Mouse (Mus musculus) CH12.LX (cell line): ENCODE results near the gene Pcbp2. TPM values are rescaled to one million over a fixed set of nuclear protein-coding genes. Genes with fewer than 3 reads are reported as not detected.
A peak's percentile ranks its signal among the peaks of the same experiment; 100 is the strongest.

ENCODE experiments used
- DNase-seq: peaks from one replicate; pipeline ENCODE4 v3.0.0-alpha.2; 2013; ENCODE audit errors: extremely low read depth
- H3K27ac ChIP-seq: 2 replicates; pipeline ENCODE4 v1.5.1; 2012; ENCODE audit warnings: low read depth, mild to moderate bottlenecking, control low read depth, moderate library complexity; ENCODE audit not compliant: insufficient read depth
- H3K27me3 ChIP-seq: replicated peaks from 2 replicates; pipeline ENCODE3; 2012; ENCODE audit warnings: inconsistent platforms
- H3K36me3 ChIP-seq, 2 experiments: replicated peaks in 1 of 2; 2 replicates each; pipeline versions ENCODE3 to v1.6.1; 2012; ENCODE audit warnings: inconsistent platforms in 1 of 2, low read length in 1 of 2, mild to moderate bottlenecking in 1 of 2, mixed read lengths in 1 of 2, moderate library complexity in 1 of 2; ENCODE audit not compliant: control insufficient read depth in 1 of 2, insufficient read depth in 1 of 2
- H3K4me1 ChIP-seq, 2 experiments: 2 replicates each; pipeline ENCODE4 v1.6.1; 2012; ENCODE audit warnings: inconsistent platforms in 1 of 2, moderate library complexity in 1 of 2; ENCODE audit not compliant: insufficient read depth in 2 of 2, control insufficient read depth in 1 of 2
- H3K4me2 ChIP-seq: 2 replicates; pipeline ENCODE4 v1.6.1; 2012; ENCODE audit warnings: low read depth, mild to moderate bottlenecking, control low read depth; ENCODE audit not compliant: poor library complexity, insufficient read depth, severe bottlenecking
- H3K4me3 ChIP-seq, 3 experiments: fragments of 150-350 bp in 1 of 3; sonication (generic) in 1 of 3; replicated peaks in 1 of 3; 2 replicates each; pipeline versions ENCODE3 to v1.5.1; 2011 to 2012; ENCODE audit warnings: low read depth in 2 of 3, low read length in 2 of 3, mild to moderate bottlenecking in 2 of 3, moderate library complexity in 2 of 3, control low read depth in 1 of 3, improper control_type of control experiment in 1 of 3, inconsistent platforms in 1 of 3, mixed read lengths in 1 of 3; ENCODE audit not compliant: poor library complexity in 1 of 3
- H3K79me2 ChIP-seq: replicated peaks from 2 replicates; pipeline ENCODE4 v1.6.1; 2012; ENCODE audit warnings: mild to moderate bottlenecking, moderate library complexity; ENCODE audit not compliant: control insufficient read depth, poor library complexity, insufficient read depth, severe bottlenecking; ENCODE audit errors: extremely low read depth
- H3K9ac ChIP-seq: 2 replicates; pipeline ENCODE4 v1.6.1; 2012; ENCODE audit warnings: low read depth, mild to moderate bottlenecking, control low read depth, moderate library complexity; ENCODE audit not compliant: insufficient read depth
- H3K9me3 ChIP-seq: replicated peaks from 2 replicates; pipeline ENCODE3; 2012; ENCODE audit warnings: low read length, inconsistent platforms, mixed read lengths
- BHLHE40 ChIP-seq: IDR thresholded peaks from 2 replicates; pipeline ENCODE4 v1.6.1; 2011; ENCODE audit warnings: mild to moderate bottlenecking, low read depth, low read length, improper control_type of control experiment
- CHD1 ChIP-seq: IDR thresholded peaks from 2 replicates; pipeline ENCODE4 v1.6.1; 2012; ENCODE audit warnings: low read depth, low read length, improper control_type of control experiment, inconsistent platforms
- CHD2 ChIP-seq: IDR thresholded peaks from 2 replicates; pipeline ENCODE4 v1.6.1; 2011; ENCODE audit warnings: low read length, improper control_type of control experiment
- CTCF ChIP-seq, 2 experiments: IDR thresholded peaks in 1 of 2; conservative IDR thresholded peaks in 1 of 2; 2 replicates each; pipeline ENCODE4 v1.5.1; 2011 to 2012; ENCODE audit warnings: low read depth in 2 of 2, low read length in 2 of 2, improper control_type of control experiment in 1 of 2, inconsistent platforms in 1 of 2, mild to moderate bottlenecking in 1 of 2, moderate library complexity in 1 of 2
- E2F4 ChIP-seq: IDR thresholded peaks from 2 replicates; pipeline ENCODE4 v1.6.1; 2011; ENCODE audit warnings: low read depth, low read length, improper control_type of control experiment; ENCODE audit not compliant: insufficient replicate concordance
- ELF1 ChIP-seq: IDR thresholded peaks from 2 replicates; pipeline ENCODE4 v1.6.1; 2014; ENCODE audit warnings: low read depth, mild to moderate bottlenecking, inconsistent platforms, low read length, improper control_type of control experiment
- EP300 ChIP-seq: IDR thresholded peaks from 2 replicates; pipeline ENCODE4 v1.6.1; 2011; ENCODE audit warnings: low read length, improper control_type of control experiment
- ETS1 ChIP-seq: conservative IDR thresholded peaks from 2 replicates; pipeline ENCODE4 v1.6.1; 2012; ENCODE audit warnings: low read depth, mild to moderate bottlenecking, inconsistent platforms, low read length, improper control_type of control experiment, moderate library complexity
- IRF4 ChIP-seq: IDR thresholded peaks from 2 replicates; pipeline ENCODE4 v1.6.1; 2014; ENCODE audit warnings: low read depth, mild to moderate bottlenecking, inconsistent platforms, low read length, improper control_type of control experiment
- JUN ChIP-seq: IDR thresholded peaks from 2 replicates; pipeline ENCODE4 v1.6.1; 2011; ENCODE audit warnings: low read depth, mild to moderate bottlenecking, low read length, improper control_type of control experiment, moderate library complexity; ENCODE audit not compliant: insufficient read depth
- JUND ChIP-seq: conservative IDR thresholded peaks from 2 replicates; pipeline ENCODE4 v1.6.1; 2011; ENCODE audit warnings: low read depth, low read length, improper control_type of control experiment
- KAT2A ChIP-seq: IDR thresholded peaks from 2 replicates; pipeline ENCODE4 v1.6.1; 2012; ENCODE audit warnings: low read length, improper control_type of control experiment, inconsistent platforms; ENCODE audit not compliant: insufficient replicate concordance
- MAX ChIP-seq: IDR thresholded peaks from 2 replicates; pipeline ENCODE4 v1.6.1; 2011; ENCODE audit warnings: low read length, improper control_type of control experiment
- MAZ ChIP-seq: IDR thresholded peaks from 2 replicates; pipeline ENCODE4 v1.6.1; 2012; ENCODE audit warnings: low read depth, mild to moderate bottlenecking, inconsistent platforms, low read length, improper control_type of control experiment, moderate library complexity
- MEF2A ChIP-seq: IDR thresholded peaks from 2 replicates; pipeline ENCODE4 v1.6.1; 2014; ENCODE audit warnings: low read depth, mild to moderate bottlenecking, inconsistent platforms, low read length, improper control_type of control experiment, borderline replicate concordance
- NELFE ChIP-seq: IDR thresholded peaks from 2 replicates; pipeline ENCODE4 v1.6.1; 2011; ENCODE audit warnings: low read depth, low read length, improper control_type of control experiment
- NRF1 ChIP-seq: IDR thresholded peaks from 2 replicates; pipeline ENCODE4 v1.6.1; 2014; ENCODE audit warnings: low read depth, mild to moderate bottlenecking, inconsistent platforms, low read length, improper control_type of control experiment, moderate library complexity
- POLR2AphosphoS2 ChIP-seq: IDR thresholded peaks from 2 replicates; pipeline ENCODE4 v1.6.1; 2011; ENCODE audit warnings: low read depth, low read length, improper control_type of control experiment
- SIN3A ChIP-seq: IDR thresholded peaks from 2 replicates; pipeline ENCODE4 v1.6.1; 2012; ENCODE audit warnings: low read length, improper control_type of control experiment, inconsistent platforms
- TCF12 ChIP-seq: IDR thresholded peaks from 2 replicates; pipeline ENCODE4 v1.6.1; 2014; ENCODE audit warnings: low read depth, mild to moderate bottlenecking, inconsistent platforms, low read length, improper control_type of control experiment
- UBTF ChIP-seq: IDR thresholded peaks from 2 replicates; pipeline ENCODE4 v1.6.1; 2012; ENCODE audit warnings: low read depth, mild to moderate bottlenecking, inconsistent platforms, low read length, improper control_type of control experiment, moderate library complexity
- USF1 ChIP-seq: IDR thresholded peaks from 2 replicates; pipeline ENCODE4 v1.6.1; 2014; ENCODE audit warnings: low read depth, mild to moderate bottlenecking, inconsistent platforms, low read length, improper control_type of control experiment
- ZC3H11A ChIP-seq: IDR thresholded peaks from 2 replicates; pipeline ENCODE4 v1.6.1; 2012; ENCODE audit warnings: low read depth, mild to moderate bottlenecking, inconsistent platforms, low read length, improper control_type of control experiment
- ZMIZ1 ChIP-seq: IDR thresholded peaks from 2 replicates; pipeline ENCODE4 v1.6.1; 2012; ENCODE audit warnings: low read depth, mild to moderate bottlenecking, inconsistent platforms, low read length, improper control_type of control experiment
- ZNF384 ChIP-seq: IDR thresholded peaks from 2 replicates; pipeline ENCODE4 v1.6.1; 2012; ENCODE audit warnings: low read depth, low read length, improper control_type of control experiment, inconsistent platforms
- dilution Hi-C: fragments of 300-500 bp; cut with MboI; formaldehyde crosslinking; loops from 2 replicates; pipeline ENCODE4 v1.14.3; 2020; ENCODE audit warnings: low sequenced_read_pairs; ENCODE audit not compliant: extremely low pct_unique_long_range_greater_than_20kb, extremely low pct_ligation_motif_present
- in situ Hi-C: fragments of 300-500 bp; cut with MboI; formaldehyde crosslinking; loops from 3 replicates; pipeline ENCODE4 v1.14.3; 2019; ENCODE audit warnings: low sequenced_read_pairs, low pct_ligation_motif_present, low pct_unique_long_range_greater_than_20kb, mixed read lengths
- polyA plus RNA-seq: library from polyadenylated mRNA; unstranded; fragments of >175 nt; gene quantifications from 2 replicates; pipeline ENCODE4 v1.2.1, GENCODE M21; 2012; ENCODE audit warnings: low read depth; ENCODE audit not compliant: insufficient read length
- total RNA-seq, 2 experiments: library from RNA; depleted of rRNA; stranded (reverse); fragments of 300-350 nt in 1 of 2; fragments of >200 nt in 1 of 2; gene quantifications; 2 replicates each; pipeline ENCODE4 v1.2.3; 2012 to 2014

Gene Pcbp2
- total and polyA plus RNA-seq, 3 experiments = 281 to 1,545 (median 379) TPM

- Histone ChIP-seq H3K27ac (no peak overlapping the region), H3K4me2 (no peak overlapping the region), H3K27me3 (no peaks in the 10 kb centered on the region), H3K9me3 (no peaks in the 10 kb centered on the region), H3K4me3 (no peak overlapping the region), H3K4me1 (peaks cover 21 to 42% of the 10 kb centered on the region in 2 experiments), H3K9ac (no peak overlapping the region), H3K36me3 (peaks cover 19 to 35% of the 10 kb centered on the region in 2 experiments), H3K79me2 (no peaks in the 10 kb centered on the region)
- DNase-seq = no peak
- dilution Hi-C loops (no loop called here), in situ Hi-C loops (no loop called here)
- peak; percentile 5; the same call in 1 of the 2 replicates for TF ChIP-seq POLR2AphosphoS2
- TF ChIP-seq MAZ = no peak
- TF ChIP-seq NRF1 = no peak
- TF ChIP-seq CHD2 = no peak
- TF ChIP-seq E2F4 = no peak
- TF ChIP-seq ZNF384 = no peak
- no peak for TF ChIP-seq ZC3H11A
- TF ChIP-seq MEF2A = no peak
These were observed 38.0 kb downstream of the Pcbp2 start for GRCm38 (mm10) chr15:102508336-102508735.

- Histone ChIP-seq H3K27me3 (no peaks in the 10 kb centered on the region), H3K4me2 (peak overlapping the region; percentile 94), H3K9ac (peak overlapping the region; percentile 52), H3K4me1 (peaks cover 21 to 48% of the 10 kb centered on the region in 2 experiments), H3K36me3 (peaks cover 3 to 18% of the 10 kb centered on the region in 2 experiments), H3K9me3 (no peaks in the 10 kb centered on the region), H3K4me3 (peak overlapping the region; percentile 8 to 74 (median 40)), H3K79me2 (no peaks in the 10 kb centered on the region), H3K27ac (no peak overlapping the region)
- in situ Hi-C loops = no loop called here
- DNase-seq = no peak
- dilution Hi-C loops = no loop called here
- TF ChIP-seq MAX = 0 out of 2 replicates have a peak, but pooled peaks have one; percentile 0
- no peak for TF ChIP-seq EP300
These were observed 39.8 kb downstream of the Pcbp2 start for GRCm38 (mm10) chr15:102510110-102510509.

- H3K36me3 ChIP-seq = peaks cover 0 to 12% of the 10 kb centered on the region in 2 experiments
- H3K27ac ChIP-seq = no peak overlapping the region
- peak overlapping the region; percentile 39 to 74 (median 40) for H3K4me3 ChIP-seq
- no peaks in the 10 kb centered on the region for H3K9me3 ChIP-seq
- peak overlapping the region; percentile 94 for H3K4me2 ChIP-seq
- H3K27me3 ChIP-seq = no peaks in the 10 kb centered on the region
- dilution Hi-C loops (no loop called here), in situ Hi-C loops (no loop called here)
- peaks cover 21 to 49% of the 10 kb centered on the region in 2 experiments for H3K4me1 ChIP-seq
- no peaks in the 10 kb centered on the region for H3K79me2 ChIP-seq
- peak overlapping the region; percentile 52 for H3K9ac ChIP-seq
- DNase-seq = peak; percentile 78
- 0 out of 2 replicates have a peak, but pooled peaks have one; percentile 16 for TF ChIP-seq ETS1
- TF ChIP-seq JUND = no peak
- TF ChIP-seq JUN = peak; percentile 75
- TF ChIP-seq UBTF = no peak
- no peak for TF ChIP-seq CHD1
- TF ChIP-seq EP300 = no peak
- TF ChIP-seq TCF12 = no peak
- TF ChIP-seq NELFE = no peak
- no peak for TF ChIP-seq ZMIZ1
- TF ChIP-seq USF1 = peak; percentile 93
- peak; percentile 67; the same call in 1 of the 2 replicates for TF ChIP-seq SIN3A
- no peak for TF ChIP-seq CTCF (conservative IDR thresholded peaks at IDR 0.05 in 1 of 2, IDR thresholded peaks at IDR 0.05 in 1 of 2; ENCODE audit: low read depth in 2 of 2, low read length in 2 of 2)
- no peak for TF ChIP-seq KAT2A
- TF ChIP-seq IRF4 = no peak
- TF ChIP-seq ZNF384 = no peak
- peak; percentile 92 for TF ChIP-seq BHLHE40
- TF ChIP-seq MAZ = no peak
- TF ChIP-seq ELF1 = peak; percentile 46; the same call in 1 of the 2 replicates
These were observed 40.4 kb downstream of the Pcbp2 start for GRCm38 (mm10) chr15:102510590-102511284.
